Mouse (Mus musculus) embryonic fibroblast, embryonic 13.5 days (primary cell): Measurements from ENCODE around the gene Usp29. TPM values are rescaled to one million over a fixed set of nuclear protein-coding genes. Genes with fewer than 3 reads are reported as not detected.
A peak's percentile ranks its signal among the peaks of the same experiment; 100 is the strongest.

Source experiments
- H3K27ac ChIP-seq: 2 replicates; pipeline ENCODE4 v1.5.1; 2012; ENCODE audit warnings: low read length, control low read depth, inconsistent platforms; ENCODE audit not compliant: insufficient read depth
- H3K4me1 ChIP-seq: 2 replicates; pipeline ENCODE4 v1.6.1; 2011; ENCODE audit warnings: low read length; ENCODE audit not compliant: control insufficient read depth, insufficient read depth
- H3K4me3 ChIP-seq: 2 replicates; pipeline ENCODE4 v1.5.1; 2011; ENCODE audit warnings: mild to moderate bottlenecking, control low read depth, low read length; ENCODE audit not compliant: insufficient read depth
- CTCF ChIP-seq: IDR thresholded peaks from 2 replicates; pipeline ENCODE4 v1.5.1; 2011; ENCODE audit warnings: mild to moderate bottlenecking, control low read depth, low read length, moderate library complexity, borderline replicate concordance; ENCODE audit not compliant: insufficient read depth
- POLR2A ChIP-seq: IDR thresholded peaks from 2 replicates; pipeline ENCODE4 v1.6.1; 2011; ENCODE audit warnings: low read depth, mild to moderate bottlenecking, control low read depth, low read length, moderate library complexity
- polyA plus RNA-seq: library from polyadenylated mRNA; stranded (reverse); fragments of >200 nt; gene quantifications from 2 replicates; pipeline ENCODE4 v1.2.4, GENCODE M21; 2011; ENCODE audit warnings: low read depth; ENCODE audit not compliant: missing spikeins, insufficient read length

Usp29 gene
- polyA plus RNA-seq, 1 experiment: 4.9 TPM

- Histone ChIP-seq H3K4me3 (peak overlapping the region; percentile 49), H3K27ac (peak overlapping the region; percentile 89), H3K4me1 (no peaks in the 10 kb centered on the region)
- TF ChIP-seq CTCF (no peak), POLR2A (no peak; the same call in 1 of the 2 replicates)
These were observed 2.0 kb upstream of the Usp29 start for GRCm38 (mm10) chr7:6728263-6728931.

- TF ChIP-seq CTCF: no peak
- TF ChIP-seq POLR2A: no peak; the same call in none of the 2 replicates
- no peaks in the 10 kb centered on the region for H3K4me1 ChIP-seq
These were observed 1.1 kb upstream of the Usp29 start for GRCm38 (mm10) chr7:6729061-6729817.

GRCm38 (mm10) chr7:6730801-6731200, 423 bp downstream of the Usp29 start:
- no peaks in the 10 kb centered on the region for H3K4me1 ChIP-seq
- no peak overlapping the region for H3K27ac ChIP-seq
- H3K4me3 ChIP-seq: peak overlapping the region; percentile 46
- TF ChIP-seq POLR2A: no peak
- no peak for TF ChIP-seq CTCF

More at GRCm38 (mm10) chr7:6729061-6729817, 1.1 kb upstream of the Usp29 start:
- Histone ChIP-seq H3K27ac (peak overlapping the region; percentile 90), H3K4me3 (peak overlapping the region; percentile 66)

- H3K27ac ChIP-seq: no peak overlapping the region
- H3K4me3 ChIP-seq: no peak overlapping the region
- H3K4me1 ChIP-seq: no peaks in the 10 kb centered on the region
- no peak for TF ChIP-seq POLR2A
- TF ChIP-seq CTCF: no peak
These were observed 995 bp downstream of the Usp29 start for GRCm38 (mm10) chr7:6731373-6731772.

- no peak for TF ChIP-seq CTCF
- TF ChIP-seq POLR2A: no peak
- no peak overlapping the region for H3K27ac ChIP-seq
- peak overlapping the region; percentile 21 for H3K4me3 ChIP-seq
- no peaks in the 10 kb centered on the region for H3K4me1 ChIP-seq
These were observed 1.6 kb downstream of the Usp29 start for GRCm38 (mm10) chr7:6731930-6732329.

- no peak overlapping the region for H3K27ac ChIP-seq
- no peak overlapping the region for H3K4me3 ChIP-seq
- no peaks in the 10 kb centered on the region for H3K4me1 ChIP-seq
- no peak for TF ChIP-seq CTCF
- no peak for TF ChIP-seq POLR2A
These were observed 5.7 kb downstream of the Usp29 start for GRCm38 (mm10) chr7:6736060-6736459.

- H3K4me3 ChIP-seq: no peak overlapping the region
- TF ChIP-seq POLR2A (no peak), CTCF (no peak)
- H3K27ac ChIP-seq: no peak overlapping the region
- peaks cover 3% of the 10 kb centered on the region; the same call in 1 of the 2 replicates for H3K4me1 ChIP-seq
These were observed 14.0 kb downstream of the Usp29 start for GRCm38 (mm10) chr7:6744281-6744904.

- TF ChIP-seq POLR2A (no peak), CTCF (no peak)
- H3K4me3 ChIP-seq: no peak overlapping the region
- H3K27ac ChIP-seq: no peak overlapping the region
- H3K4me1 ChIP-seq: peaks cover 3% of the 10 kb centered on the region; the same call in 1 of the 2 replicates
These were observed 18.8 kb downstream of the Usp29 start for GRCm38 (mm10) chr7:6749196-6749595.

GRCm38 (mm10) chr7:6753440-6753839, 23.1 kb downstream of the Usp29 start:
- no peak overlapping the region for H3K27ac ChIP-seq
- TF ChIP-seq CTCF: no peak
- no peak for TF ChIP-seq POLR2A
- H3K4me1 ChIP-seq: no peaks in the 10 kb centered on the region
- H3K4me3 ChIP-seq: no peak overlapping the region
